Mouse (Mus musculus) ES-Bruce4 (cell line): ENCODE results near the gene Mfsd14b. TPM values are rescaled to one million over a fixed set of nuclear protein-coding genes. Genes with fewer than 3 reads are reported as not detected.

ENCODE experiments used
- H3K27ac ChIP-seq: 2 replicates; pipeline ENCODE4 v1.5.1; 2012; ENCODE audit warnings: low read length, inconsistent platforms; ENCODE audit not compliant: insufficient read depth
- H3K27me3 ChIP-seq: 2 replicates; pipeline ENCODE4 v1.6.1; 2012; ENCODE audit warnings: mild to moderate bottlenecking, low read length, inconsistent platforms; ENCODE audit not compliant: control insufficient read depth, poor library complexity, insufficient read depth, severe bottlenecking
- H3K36me3 ChIP-seq: 2 replicates; pipeline ENCODE4 v1.6.1; 2012; ENCODE audit warnings: inconsistent platforms, mild to moderate bottlenecking, low read length, moderate library complexity; ENCODE audit not compliant: control insufficient read depth, poor library complexity, insufficient read depth, severe bottlenecking
- H3K4me1 ChIP-seq: one replicate; pipeline ENCODE4 v1.8.1; 2011; ENCODE audit warnings: low read length; ENCODE audit not compliant: control insufficient read depth, insufficient read depth
- H3K4me3 ChIP-seq: 2 replicates; pipeline ENCODE4 v1.5.1; 2011; ENCODE audit warnings: low read depth, mild to moderate bottlenecking, low read length
- H3K9ac ChIP-seq: 2 replicates; pipeline ENCODE4 v1.6.1; 2012; ENCODE audit warnings: low read depth, mild to moderate bottlenecking, inconsistent platforms; ENCODE audit not compliant: poor library complexity, severe bottlenecking
- H3K9me3 ChIP-seq: replicated peaks from 2 replicates; pipeline ENCODE4 v1.6.1; 2012; ENCODE audit warnings: mild to moderate bottlenecking, low read length, inconsistent platforms; ENCODE audit not compliant: control insufficient read depth, poor library complexity, insufficient read depth, severe bottlenecking
- CTCF ChIP-seq: IDR thresholded peaks from one replicate; pipeline ENCODE4 v1.8.1; 2011; ENCODE audit warnings: low read depth, low read length
- EP300 ChIP-seq: IDR thresholded peaks from 2 replicates; pipeline ENCODE4 v1.6.1; 2011; ENCODE audit warnings: low read depth, low read length; ENCODE audit not compliant: insufficient read depth
- POLR2A ChIP-seq: IDR thresholded peaks from one replicate; pipeline ENCODE4 v1.8.1; 2011; ENCODE audit warnings: low read length; ENCODE audit not compliant: insufficient read depth
- polyA plus RNA-seq: library from polyadenylated mRNA; stranded (reverse); fragments of >200 nt; gene quantifications from 2 replicates; pipeline ENCODE4 v1.2.4, GENCODE M21; 2011; ENCODE audit warnings: low read depth; ENCODE audit not compliant: missing spikeins, insufficient read depth, insufficient read length

Gene Mfsd14b
- polyA plus RNA-seq, 1 experiment = 42.5 TPM

GRCm38 (mm10) chr13:65052660-65053059 lies 60.1 kb downstream of the Mfsd14b start, which contains the start of gene Prss47:
Prss47 (minus strand) TSS chr13:65052760.
- Histone ChIP-seq H3K9me3 (no peaks in the 10 kb centered on the region), H3K27me3 (no peaks in the 10 kb centered on the region), H3K4me1 (no peaks in the 10 kb centered on the region), H3K36me3 (no peaks in the 10 kb centered on the region), H3K4me3 (no peak within 1 kb of the TSS), H3K9ac (no peak within 1 kb of the TSS), H3K27ac (no peak within 1 kb of the TSS)
- no peak for TF ChIP-seq CTCF
- no peak for TF ChIP-seq POLR2A
- TF ChIP-seq EP300 = no peak

GRCm38 (mm10) chr13:65035057-65035456 lies 77.7 kb downstream of the Mfsd14b start:
- Histone ChIP-seq H3K4me1 (no peaks in the 10 kb centered on the region), H3K9ac (no peak overlapping the region), H3K4me3 (no peak overlapping the region), H3K36me3 (no peaks in the 10 kb centered on the region), H3K9me3 (no peaks in the 10 kb centered on the region), H3K27me3 (no peaks in the 10 kb centered on the region; the same call in 1 of the 2 replicates), H3K27ac (no peak overlapping the region)
- no peak for TF ChIP-seq EP300
- TF ChIP-seq POLR2A = no peak
- no peak for TF ChIP-seq CTCF

GRCm38 (mm10) chr13:65032758-65033157 lies 80.0 kb downstream of the Mfsd14b start, which contains the start of gene Spata31d1c:
Spata31d1c (plus strand) TSS chr13:65033058.
- Histone ChIP-seq H3K36me3 (no peaks in the 10 kb centered on the region), H3K9me3 (no peaks in the 10 kb centered on the region), H3K27ac (no peak within 1 kb of the TSS), H3K4me1 (no peaks in the 10 kb centered on the region), H3K27me3 (no peaks in the 10 kb centered on the region; the same call in 1 of the 2 replicates), H3K4me3 (no peak within 1 kb of the TSS), H3K9ac (no peak within 1 kb of the TSS)
- TF ChIP-seq EP300 = no peak
- no peak for TF ChIP-seq CTCF
- no peak for TF ChIP-seq POLR2A

Other genes with a start within 250 kb of the Mfsd14b start
- gene Cntnap3, start 209.0 kb downstream of the Mfsd14b start, polyA plus RNA-seq = not detected in 2 replicates
- gene Spata31, start 195.6 kb downstream of the Mfsd14b start, polyA plus RNA-seq = not detected in 2 replicates
- not detected in 2 replicates for gene Spata31d1c, start 79.9 kb downstream of the Mfsd14b start, polyA plus RNA-seq
- gene Prss47, start 60.2 kb downstream of the Mfsd14b start, polyA plus RNA-seq = not detected in 2 replicates
- not detected in 2 replicates for gene Olfr465-ps1, start 25.1 kb upstream of the Mfsd14b start, polyA plus RNA-seq
- not detected in 2 replicates for gene Olfr466, start 37.3 kb upstream of the Mfsd14b start, polyA plus RNA-seq
- gene Nlrp4f, start 93.0 kb upstream of the Mfsd14b start, polyA plus RNA-seq = 28.1 and 29.2 TPM in 2 replicates
- 0.51 TPM in 1 of 2 replicates, not detected in the other for gene Gm10775, start 146.6 kb upstream of the Mfsd14b start, polyA plus RNA-seq
- gene Zfp369, start 165.8 kb upstream of the Mfsd14b start, polyA plus RNA-seq = 27.9 and 29.0 TPM in 2 replicates